Comparison of ENCODE assay signal across 28 mouse cellular contexts in the genomic region with DNA sequence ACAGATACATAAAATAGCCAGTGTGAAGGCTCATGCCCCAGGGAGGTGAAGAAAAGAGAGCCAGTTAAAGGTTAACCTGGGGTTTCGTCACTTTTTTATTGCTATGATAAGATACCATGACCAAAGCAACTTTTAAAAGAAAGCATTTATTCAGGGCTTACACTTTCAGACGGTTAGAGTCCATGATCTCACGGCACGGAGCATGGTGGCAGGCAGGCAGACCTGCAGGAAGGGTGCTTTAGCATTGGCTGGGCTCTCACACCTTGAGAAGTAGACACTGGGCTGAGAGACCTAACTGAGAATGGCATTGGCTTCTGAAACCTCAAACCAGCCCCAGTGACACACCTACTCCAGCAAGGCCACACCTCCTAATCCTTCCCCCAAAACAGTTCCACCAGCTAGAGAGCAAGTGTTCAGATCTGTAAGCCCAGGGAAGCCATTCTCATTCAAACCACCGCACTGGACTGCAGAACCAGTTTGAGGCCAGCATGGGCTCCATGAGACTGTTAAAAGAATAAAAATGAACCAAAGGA. TPM values are rescaled to one million over a fixed set of nuclear protein-coding genes. Genes with fewer than 3 reads are reported as not detected.
"Had no signal": no experiment of that assay in that cellular context is flagged by ENCODE, and none has a peak within 500 bp of the region (broad histone marks: within the 10 kb centered on the region; RNA-seq: fewer than 3 reads in every experiment).

No protein-coding gene starts in this region.

- H3K9ac ChIP-seq: limb, embryonic 12.5 days; limb, embryonic 15.5 days; liver, embryonic 13.5 days; midbrain, embryonic 13.5 days; neural tube, embryonic 12.5 days; neural tube, embryonic 15.5 days had no signal

- H3K27ac ChIP-seq: kidney, postnatal 0 days; left cerebral cortex, adult 2 months; limb, embryonic 12.5 days; limb, embryonic 15.5 days; liver, embryonic 13.5 days; midbrain, embryonic 13.5 days; neural tube, embryonic 12.5 days; neural tube, embryonic 15.5 days had no signal

- H3K4me3 ChIP-seq: left cerebral cortex, adult 2 months; limb, embryonic 12.5 days; limb, embryonic 15.5 days; liver, embryonic 13.5 days; midbrain, embryonic 13.5 days; neural tube, embryonic 12.5 days; neural tube, embryonic 15.5 days had no signal

- H3K4me1 ChIP-seq: limb, embryonic 15.5 days; liver, embryonic 13.5 days; midbrain, embryonic 13.5 days; neural tube, embryonic 12.5 days; neural tube, embryonic 15.5 days had no signal

- H3K4me2 ChIP-seq: limb, embryonic 12.5 days; limb, embryonic 15.5 days; liver, embryonic 13.5 days; midbrain, embryonic 13.5 days; neural tube, embryonic 12.5 days; neural tube, embryonic 15.5 days had no signal

- H3K9me3 ChIP-seq: limb, embryonic 12.5 days; limb, embryonic 15.5 days; liver, embryonic 13.5 days; midbrain, embryonic 13.5 days; neural tube, embryonic 12.5 days; neural tube, embryonic 15.5 days had no signal

- ATAC-seq: midbrain, embryonic 13.5 days had no signal

- DNase-seq: kidney, adult 2 months; kidney, postnatal 25 days; layer of hippocampus, postnatal 36 days; left cerebral cortex, postnatal 4 days; liver, embryonic 13.5 days; lung, adult 2 months; lung, postnatal 14 days; lung, postnatal 4 days; right cerebral cortex, postnatal 25 days; thymus, postnatal 25 days had no signal

- H3K36me3 ChIP-seq: limb, embryonic 12.5 days; limb, embryonic 15.5 days; liver, embryonic 13.5 days; midbrain, embryonic 13.5 days; neural tube, embryonic 12.5 days; neural tube, embryonic 15.5 days had no signal

- H3K27me3 ChIP-seq: limb, embryonic 15.5 days; liver, embryonic 13.5 days; midbrain, embryonic 13.5 days; neural tube, embryonic 12.5 days; neural tube, embryonic 15.5 days had no signal

RNA-seq across cellular contexts. Expression of a gene that starts 16.6 kb away (rescaled TPM):
- total RNA-seq: layer of hippocampus, postnatal 10 days; layer of hippocampus, postnatal 36 days; left cerebral cortex, postnatal 4 days; megakaryocyte progenitor cell, adult 5-6 weeks; megakaryocyte-erythroid progenitor cell, adult 5-6 weeks had no signal
- polyA plus RNA-seq: liver, embryonic 13.5 days; liver, embryonic 16.5 days; neural tube, embryonic 15.5 days had no signal

RNA-seq across cellular contexts. Expression of a gene that starts 23.4 kb away (rescaled TPM):
- total RNA-seq: layer of hippocampus, adult 8-10 months; layer of hippocampus, postnatal 10 days; layer of hippocampus, postnatal 36 days; left cerebral cortex, adult 2 months; left cerebral cortex, postnatal 14 days; left cerebral cortex, postnatal 4 days; megakaryocyte progenitor cell, adult 5-6 weeks; megakaryocyte-erythroid progenitor cell, adult 5-6 weeks had no signal
- polyA plus RNA-seq: kidney, embryonic 14.5 days; limb, embryonic 12.5 days; liver, embryonic 13.5 days; liver, embryonic 16.5 days; spleen, adult 2 months had no signal

RNA-seq across cellular contexts. Expression of a gene that starts 34.1 kb away (rescaled TPM):
- total RNA-seq: layer of hippocampus, postnatal 36 days had no signal
- polyA plus RNA-seq: limb, embryonic 12.5 days; limb, embryonic 15.5 days; liver, embryonic 13.5 days; lung, embryonic 16.5 days; midbrain, embryonic 13.5 days; neural tube, embryonic 12.5 days; neural tube, embryonic 15.5 days had no signal

RNA-seq across cellular contexts. Expression of a gene that starts 59.4 kb away (rescaled TPM):
- total RNA-seq: layer of hippocampus, adult 8-10 months; layer of hippocampus, postnatal 10 days; layer of hippocampus, postnatal 36 days; left cerebral cortex, adult 2 months; left cerebral cortex, postnatal 14 days; left cerebral cortex, postnatal 4 days; megakaryocyte progenitor cell, adult 5-6 weeks; megakaryocyte-erythroid progenitor cell, adult 5-6 weeks had no signal
- polyA plus RNA-seq: kidney, adult 2 months; kidney, embryonic 14.5 days; kidney, postnatal 0 days; large intestine, adult 2 months; limb, embryonic 12.5 days; limb, embryonic 15.5 days; liver, embryonic 13.5 days; liver, embryonic 16.5 days; lung, adult 2 months; lung, embryonic 16.5 days; midbrain, embryonic 13.5 days; neural tube, embryonic 12.5 days; neural tube, embryonic 15.5 days; spleen, adult 2 months; urinary bladder, adult 2 months had no signal
